Mouse (Mus musculus) C2C12 (cell line): ENCODE results near the gene Ift46. TPM values are rescaled to one million over a fixed set of nuclear protein-coding genes. Genes with fewer than 3 reads are reported as not detected.

Experiments used
- H3K27me3 ChIP-seq: one replicate; pipeline ENCODE4 v1.6.1; 2011; ENCODE audit not compliant: control insufficient read depth, insufficient read depth, insufficient read length
- H3K36me3 ChIP-seq: one replicate; pipeline ENCODE4 v1.6.1; 2011; ENCODE audit not compliant: control insufficient read depth, insufficient read depth
- H3K4me3 ChIP-seq: one replicate; pipeline ENCODE4 v1.5.1; 2011; ENCODE audit warnings: mild to moderate bottlenecking, control low read depth; ENCODE audit not compliant: poor library complexity, insufficient read depth, severe bottlenecking
- H3K79me2 ChIP-seq: one replicate; pipeline ENCODE4 v1.6.1; 2011; ENCODE audit not compliant: control insufficient read depth, insufficient read depth
- H3K79me3 ChIP-seq: one replicate; pipeline ENCODE4 v1.6.1; 2011; ENCODE audit warnings: low read depth, control low read depth
- H3ac ChIP-seq: one replicate; pipeline ENCODE3; 2011; ENCODE audit warnings: low read depth; ENCODE audit not compliant: control insufficient read depth, insufficient read length
- CEBPB ChIP-seq: IDR thresholded peaks from one replicate; pipeline ENCODE4 v1.6.1; 2011; ENCODE audit warnings: low read depth, mild to moderate bottlenecking, control low read depth, moderate library complexity
- CTCF ChIP-seq: IDR thresholded peaks from one replicate; pipeline ENCODE4 v1.5.1; 2011; ENCODE audit not compliant: control insufficient read depth, insufficient read depth, insufficient read length
- FOSL1 ChIP-seq: IDR thresholded peaks from one replicate; pipeline ENCODE4 v1.8.0; 2011; ENCODE audit warnings: mild to moderate bottlenecking, low read length; ENCODE audit not compliant: poor library complexity, insufficient read depth, severe bottlenecking
- MAX ChIP-seq: IDR thresholded peaks from one replicate; pipeline ENCODE4 v1.6.1; 2011; ENCODE audit warnings: mild to moderate bottlenecking, control low read depth
- MYOD1 ChIP-seq: IDR thresholded peaks from one replicate; pipeline ENCODE4 v1.6.1; 2011; ENCODE audit warnings: low read depth; ENCODE audit not compliant: control insufficient read depth, insufficient read length
- MYOG ChIP-seq: IDR thresholded peaks from one replicate; pipeline ENCODE4 v1.6.1; 2011; ENCODE audit not compliant: control insufficient read depth, insufficient read length; ENCODE audit errors: extremely low read depth
- USF1 ChIP-seq: IDR thresholded peaks from one replicate; pipeline ENCODE4 v1.6.1; 2011; ENCODE audit warnings: low read depth, mild to moderate bottlenecking, control low read depth, moderate library complexity
- polyA plus RNA-seq: library from polyadenylated mRNA; unstranded; fragments of >200 nt; fragmentation: generic; extraction: Trizol; gene quantifications from one replicate; pipeline ENCODE4 v1.2.1, GENCODE M21; 2012; ENCODE audit warnings: missing spikeins

Gene Ift46
- polyA plus RNA-seq, 1 experiment = 76.1 TPM

DNA sequence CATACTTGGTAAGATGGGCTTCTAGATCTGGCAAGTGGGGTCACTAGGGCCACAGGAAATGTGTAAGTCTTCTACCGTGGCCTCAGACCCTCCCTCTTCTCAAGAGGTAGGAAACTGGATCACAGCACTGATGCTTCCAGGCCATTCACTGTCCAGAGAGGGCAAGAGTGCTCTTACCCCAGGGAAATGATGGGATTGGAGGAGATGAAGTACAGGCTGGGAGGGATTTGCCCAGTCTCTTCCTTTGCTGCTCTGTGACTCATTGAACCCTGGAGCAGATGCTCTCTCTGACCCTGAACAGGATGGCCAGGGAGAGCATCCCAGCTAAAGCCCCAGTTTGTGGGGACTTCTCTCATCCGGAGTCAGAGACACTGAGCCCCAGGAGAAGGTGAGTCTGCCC lies 43.0 kb upstream of the Ift46 start:
- Histone ChIP-seq H3K79me2 (peaks cover 36% of the 10 kb centered on the region), H3K27me3 (no peaks in the 10 kb centered on the region), H3ac (no peak overlapping the region), H3K4me3 (no peak overlapping the region), H3K36me3 (peaks cover 24% of the 10 kb centered on the region), H3K79me3 (peaks cover 13% of the 10 kb centered on the region)
- TF ChIP-seq MYOG = no peak
- no peak for TF ChIP-seq CTCF
- no peak for TF ChIP-seq FOSL1
- no peak for TF ChIP-seq USF1
- no peak for TF ChIP-seq CEBPB
- TF ChIP-seq MYOD1 = no peak
- no peak for TF ChIP-seq MAX

DNA sequence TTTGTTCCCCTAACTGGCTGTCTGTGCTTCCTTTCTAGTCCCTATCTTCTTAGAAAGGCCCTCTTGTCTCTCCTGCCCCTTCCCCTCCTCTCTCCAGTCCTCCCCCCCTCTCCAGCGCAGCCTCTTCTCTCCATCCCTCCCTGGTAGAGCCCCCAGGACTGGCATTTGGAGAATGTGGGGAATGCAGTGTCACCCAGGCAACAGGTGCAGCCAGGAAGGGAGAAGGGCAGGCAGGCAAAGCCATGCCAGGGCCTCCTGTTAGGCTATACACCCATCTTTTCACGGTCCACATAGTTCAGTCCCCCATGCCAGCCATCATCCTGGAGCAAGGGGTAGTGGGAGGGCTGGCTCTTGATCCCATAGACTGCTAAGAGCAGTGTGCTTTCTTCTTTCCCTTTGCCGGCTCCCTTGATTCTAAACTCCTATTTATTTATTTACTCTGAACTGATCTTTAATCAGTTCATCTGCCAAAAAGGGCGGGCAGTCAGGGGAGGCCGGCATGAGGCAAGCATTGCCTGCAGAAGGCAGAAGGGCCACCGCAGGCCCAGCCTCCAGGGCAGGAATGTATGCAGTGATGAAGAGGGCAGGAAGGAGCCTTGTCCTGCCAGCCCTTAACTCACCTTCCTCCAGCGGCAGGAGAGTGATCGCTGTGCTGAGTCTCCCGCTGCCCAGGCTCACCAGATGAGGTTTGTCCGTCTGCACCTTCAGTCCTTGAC lies 41.1 kb upstream of the Ift46 start:
- H3K27me3 ChIP-seq = no peaks in the 10 kb centered on the region
- H3K79me2 ChIP-seq = peaks cover 36% of the 10 kb centered on the region
- no peak overlapping the region for H3K4me3 ChIP-seq
- TF ChIP-seq MYOD1 = peak; percentile 71
- no peak for TF ChIP-seq CTCF
- H3K36me3 ChIP-seq = peaks cover 27% of the 10 kb centered on the region
- peak overlapping the region; percentile 42 for H3ac ChIP-seq
- H3K79me3 ChIP-seq = peaks cover 16% of the 10 kb centered on the region

DNA sequence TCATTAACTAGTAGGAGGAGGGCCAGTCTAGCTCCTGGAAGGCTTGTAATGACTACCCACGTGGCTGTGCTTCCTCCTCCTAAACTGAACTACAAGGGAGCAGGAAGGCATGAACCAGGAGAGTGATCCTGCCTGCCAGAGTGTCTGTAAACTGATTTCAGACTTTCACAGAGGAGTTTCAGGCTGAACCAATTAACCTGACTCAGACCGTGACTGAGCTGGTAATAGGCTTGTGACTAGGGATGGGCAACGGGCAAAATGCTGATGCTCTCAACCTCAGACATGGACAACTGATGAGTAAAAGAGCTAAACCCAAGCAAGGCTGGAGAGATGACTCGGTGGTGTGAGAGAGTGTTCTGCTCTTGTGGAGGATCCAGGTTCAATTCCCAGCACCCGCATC lies 40.3 kb upstream of the Ift46 start:
- no peak for TF ChIP-seq CEBPB
- TF ChIP-seq MYOD1 = no peak
- TF ChIP-seq USF1 = no peak
- TF ChIP-seq MYOG = no peak
- TF ChIP-seq FOSL1 = no peak
- no peak for TF ChIP-seq CTCF
- TF ChIP-seq MAX = no peak
- no peak overlapping the region for H3ac ChIP-seq
- peaks cover 36% of the 10 kb centered on the region for H3K79me2 ChIP-seq
- peaks cover 25% of the 10 kb centered on the region for H3K36me3 ChIP-seq
- peaks cover 23% of the 10 kb centered on the region for H3K79me3 ChIP-seq
- H3K27me3 ChIP-seq = no peaks in the 10 kb centered on the region
- H3K4me3 ChIP-seq = no peak overlapping the region

DNA sequence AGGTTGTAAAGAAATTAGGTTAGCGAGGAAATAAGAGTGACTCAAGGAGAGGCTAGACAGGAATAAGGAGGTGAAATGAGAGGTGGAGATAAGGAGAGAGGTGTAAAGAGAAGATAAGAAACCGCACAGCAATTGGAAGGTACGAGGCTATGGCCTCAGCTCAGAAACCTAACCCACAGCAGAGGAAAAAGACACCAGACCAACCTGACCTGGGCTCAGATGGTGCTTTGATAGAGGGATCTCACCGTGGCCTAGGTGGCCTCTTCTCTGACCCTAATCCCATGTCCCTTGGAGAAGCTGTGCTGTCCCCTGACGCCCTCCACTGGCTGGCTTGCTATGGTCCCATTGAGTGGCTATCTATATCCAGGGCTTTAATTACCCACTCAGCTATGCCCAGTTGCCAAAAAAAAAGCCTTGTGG lies 35.6 kb upstream of the Ift46 start:
- peaks cover 4% of the 10 kb centered on the region for H3K36me3 ChIP-seq
- H3K4me3 ChIP-seq = no peak overlapping the region
- H3K27me3 ChIP-seq = no peaks in the 10 kb centered on the region
- H3K79me2 ChIP-seq = peaks cover 59% of the 10 kb centered on the region
- H3ac ChIP-seq = no peak overlapping the region
- no peak for TF ChIP-seq FOSL1
- no peak for TF ChIP-seq MAX
- TF ChIP-seq MYOD1 = no peak
- TF ChIP-seq CEBPB = no peak
- TF ChIP-seq USF1 = no peak
- TF ChIP-seq CTCF = peak; percentile 3
- no peak for TF ChIP-seq MYOG
- peaks cover 27% of the 10 kb centered on the region for H3K79me3 ChIP-seq

DNA sequence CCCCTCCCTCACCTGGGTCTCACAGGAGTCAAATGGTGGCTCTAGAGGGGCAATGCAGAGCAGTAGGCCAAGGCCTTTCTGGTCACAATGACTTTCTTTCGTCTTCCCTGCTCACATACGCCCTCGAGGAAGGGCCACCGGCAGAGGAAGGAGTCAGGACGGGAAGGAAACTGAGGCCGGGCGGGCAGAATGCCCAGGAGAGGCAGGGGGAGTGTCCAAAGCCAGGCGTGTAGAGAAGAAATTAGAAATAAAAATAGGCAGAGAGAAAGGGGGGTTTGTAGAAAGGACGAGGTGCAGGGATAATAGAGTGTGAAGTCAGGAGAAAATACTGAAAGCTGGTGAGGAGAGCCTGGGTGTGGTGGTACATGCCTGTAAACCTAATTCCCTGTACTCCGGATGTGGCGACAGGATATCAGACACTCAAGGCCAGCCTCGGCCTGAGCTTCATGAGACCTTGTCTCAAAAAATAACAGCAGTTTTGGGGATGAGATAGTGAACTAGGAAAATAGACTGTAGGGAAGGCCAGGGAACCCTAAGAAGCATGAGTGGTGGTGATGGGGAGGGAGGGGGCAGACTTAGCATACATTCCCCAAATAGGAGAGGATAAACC lies 34.7 kb upstream of the Ift46 start:
- peaks cover 4% of the 10 kb centered on the region for H3K36me3 ChIP-seq
- TF ChIP-seq MYOG = no peak
- TF ChIP-seq MAX = no peak
- no peak for TF ChIP-seq MYOD1
- no peak for TF ChIP-seq FOSL1
- TF ChIP-seq USF1 = no peak
- TF ChIP-seq CTCF = no peak
- TF ChIP-seq CEBPB = no peak
- H3K79me2 ChIP-seq = peaks cover 59% of the 10 kb centered on the region
- peak overlapping the region; percentile 38 for H3K4me3 ChIP-seq
- H3K27me3 ChIP-seq = no peaks in the 10 kb centered on the region
- H3ac ChIP-seq = peak overlapping the region; percentile 96
- peaks cover 27% of the 10 kb centered on the region for H3K79me3 ChIP-seq
